Mouse (Mus musculus): ENCODE measurements around the gene Ccdc97.
"Not testable (repeated sequence)": the region's sequence is repeated elsewhere in the genome, so short reads cannot be mapped to it uniquely, and the experiment has no call there.

The Ccdc97 gene

GRCm38 (mm10) chr7:25718788-25719417, at the start of gene Ccdc97:
Ccdc97 (minus strand) TSS chr7:25719088.
- DNase-seq (ENCODE audit: low read depth) = peak; percentile 96

DNA sequence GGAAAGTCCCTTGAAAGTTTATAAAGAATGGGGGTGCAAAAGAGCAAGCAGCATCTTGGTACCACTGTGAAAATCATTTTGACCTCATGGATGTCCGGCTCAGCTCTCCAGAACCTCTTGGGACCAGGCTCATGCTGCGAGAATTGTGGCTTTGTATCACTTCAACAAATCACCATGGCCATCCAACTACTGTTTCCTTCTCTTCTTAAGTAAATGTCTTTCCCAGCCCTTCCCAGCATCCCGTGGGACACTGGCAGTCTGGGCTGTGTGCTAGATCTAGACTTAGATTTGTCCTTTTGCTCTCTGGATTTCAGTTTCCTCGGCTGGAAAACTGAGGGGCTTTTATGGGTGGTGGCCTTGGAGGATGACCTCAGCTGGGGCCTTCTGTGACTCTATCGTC, 49.3 kb upstream of the Ccdc97 start:
- no peak for DNase-seq (ENCODE audit: low read depth)

- DNase-seq (ENCODE audit: low read depth) = no peak
Measured at GRCm38 (mm10) chr7:25766108-25766507, 47.2 kb upstream of the Ccdc97 start.

- DNase-seq (ENCODE audit: low read depth) = no peak
Measured at GRCm38 (mm10) chr7:25764221-25764620, 45.3 kb upstream of the Ccdc97 start.

DNA sequence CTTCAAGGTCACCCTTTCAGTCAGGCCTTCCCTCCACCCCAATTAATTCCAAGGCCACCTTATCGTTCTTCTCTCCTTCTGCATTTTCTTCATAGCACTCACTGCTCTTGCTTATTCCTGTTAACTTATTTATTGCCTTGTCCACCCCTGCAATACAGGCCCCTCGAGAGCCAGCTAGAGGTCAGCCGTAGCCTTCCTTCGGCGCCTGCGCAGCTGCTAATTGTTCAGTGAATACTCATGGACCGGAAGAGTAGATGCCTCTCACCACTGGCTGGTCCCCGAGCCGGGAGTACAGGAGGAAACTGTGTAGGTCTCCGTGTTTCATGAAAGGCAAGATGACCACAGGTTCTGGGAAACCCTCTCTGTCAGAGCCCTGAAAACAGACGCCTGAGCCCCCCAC, 44.8 kb upstream of the Ccdc97 start:
- DNase-seq (ENCODE audit: low read depth) = no peak

GRCm38 (mm10) chr7:25761354-25761753, 42.5 kb upstream of the Ccdc97 start:
- no peak for DNase-seq (ENCODE audit: low read depth)

DNA sequence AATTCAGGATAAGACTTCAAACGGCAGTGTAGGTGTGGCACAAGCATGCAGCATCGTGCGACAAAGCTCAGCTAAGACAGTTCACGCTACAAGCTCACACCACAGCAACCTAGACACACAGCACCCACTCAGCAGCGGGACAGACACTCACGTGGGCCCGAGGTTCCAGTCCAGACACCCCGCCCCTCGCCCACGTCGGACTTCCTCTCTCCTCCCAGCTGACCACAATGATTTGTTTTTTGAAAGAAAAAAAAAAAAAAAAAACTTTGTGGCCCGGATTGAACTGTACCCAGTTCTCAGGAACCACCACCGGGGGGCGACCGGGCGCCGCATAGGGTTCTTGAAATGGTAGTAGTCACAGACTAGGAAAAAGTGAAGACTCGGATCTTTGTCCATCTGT, 37.1 kb upstream of the Ccdc97 start:
- peak; percentile 70 for DNase-seq (ENCODE audit: low read depth)

DNA sequence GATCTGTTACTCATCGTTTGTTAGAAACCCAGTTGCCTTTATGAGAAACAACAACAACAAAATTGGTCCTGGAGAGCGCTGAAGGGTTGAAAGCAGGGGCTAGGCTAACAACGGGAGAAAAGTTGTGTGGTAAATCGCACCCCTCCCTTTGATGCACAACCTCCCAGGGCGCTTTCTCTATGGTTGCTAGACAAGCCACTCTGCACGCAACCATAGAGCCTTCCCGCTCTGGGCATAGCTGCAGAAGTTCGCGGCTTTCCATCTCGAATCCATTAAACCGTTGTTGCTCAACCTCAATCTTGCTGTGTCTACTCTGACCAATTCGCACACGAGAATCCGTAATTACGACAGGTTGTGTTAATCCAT, 36.6 kb upstream of the Ccdc97 start:
- no peak for DNase-seq (ENCODE audit: low read depth)

GRCm38 (mm10) chr7:25754738-25755467, 36.0 kb upstream of the Ccdc97 start, which contains the start of gene Hnrnpul1:
Hnrnpul1 (minus strand) TSS chr7:25754757.
- DNase-seq (ENCODE audit: low read depth) = peak; percentile 98

- DNase-seq (ENCODE audit: low read depth) = no peak
Measured at GRCm38 (mm10) chr7:25754439-25754737, 35.5 kb upstream of the Ccdc97 start.

GRCm38 (mm10) chr7:25753643-25754438, 35.0 kb upstream of the Ccdc97 start:
- DNase-seq (ENCODE audit: low read depth) = no peak

- DNase-seq (ENCODE audit: low read depth) = no peak
Measured at GRCm38 (mm10) chr7:25753076-25753475, 34.2 kb upstream of the Ccdc97 start.

DNA sequence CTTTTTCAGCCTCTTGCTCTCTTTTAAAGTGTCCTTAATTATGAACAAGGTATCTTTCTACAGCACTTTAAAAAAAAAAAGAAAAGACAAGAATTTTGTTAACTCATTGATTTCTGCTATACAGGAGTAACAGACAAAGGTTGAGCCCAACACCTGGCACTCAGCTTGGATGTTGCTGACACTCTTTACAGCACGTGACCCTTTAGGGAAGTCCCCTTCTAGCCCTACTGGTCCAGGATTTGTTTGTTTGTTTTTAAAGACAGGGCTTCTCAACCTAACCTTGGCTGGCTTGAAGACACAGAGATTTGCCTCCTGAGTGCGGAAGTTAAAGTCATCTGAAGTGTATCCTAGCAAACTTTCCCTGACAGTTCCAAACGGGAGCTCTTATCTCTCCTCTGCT, 28.0 kb upstream of the Ccdc97 start:
- no peak for DNase-seq (ENCODE audit: low read depth)

DNA sequence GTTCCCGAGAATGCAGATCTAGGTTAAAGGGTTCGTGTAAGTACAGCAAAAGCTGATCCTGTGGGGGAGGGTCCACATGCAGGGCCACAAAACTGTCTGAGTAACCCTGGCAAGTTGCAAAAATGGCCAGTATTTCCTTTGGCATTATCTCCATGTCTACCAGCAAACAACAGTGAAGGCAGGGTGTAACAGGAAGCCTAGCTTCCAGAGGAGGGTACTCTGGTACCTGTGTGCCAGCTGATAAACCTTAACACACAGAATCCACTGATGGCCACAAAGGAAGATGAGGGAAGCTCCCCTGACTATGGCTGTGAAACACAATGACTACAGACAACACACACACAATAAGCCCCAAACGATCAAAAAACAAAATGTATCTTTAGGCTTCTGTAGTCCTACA, 19.4 kb upstream of the Ccdc97 start:
- no peak for DNase-seq (ENCODE audit: low read depth)

DNA sequence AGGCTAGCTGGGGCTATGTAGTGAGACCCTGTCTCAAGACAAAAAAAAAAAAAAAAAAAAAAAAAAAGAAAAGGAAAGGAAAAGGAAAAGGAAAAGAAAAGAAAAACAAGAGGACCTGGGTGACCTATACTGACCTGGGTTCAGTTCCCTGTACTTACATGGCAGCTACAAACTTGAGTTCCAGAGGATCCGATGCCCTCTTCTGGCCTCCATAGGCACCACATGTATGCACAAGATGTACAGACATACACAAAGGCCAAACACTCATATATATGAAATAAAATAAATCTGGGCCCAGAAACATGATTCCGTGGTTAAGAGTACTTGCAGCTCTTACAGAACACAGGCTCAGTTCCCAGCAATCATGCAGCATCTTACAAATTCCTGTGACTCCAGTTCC, 18.0 kb upstream of the Ccdc97 start:
- DNase-seq (ENCODE audit: low read depth) = no peak

- no peak for DNase-seq (ENCODE audit: low read depth)
Measured at GRCm38 (mm10) chr7:25734991-25735390, 16.1 kb upstream of the Ccdc97 start.

DNA sequence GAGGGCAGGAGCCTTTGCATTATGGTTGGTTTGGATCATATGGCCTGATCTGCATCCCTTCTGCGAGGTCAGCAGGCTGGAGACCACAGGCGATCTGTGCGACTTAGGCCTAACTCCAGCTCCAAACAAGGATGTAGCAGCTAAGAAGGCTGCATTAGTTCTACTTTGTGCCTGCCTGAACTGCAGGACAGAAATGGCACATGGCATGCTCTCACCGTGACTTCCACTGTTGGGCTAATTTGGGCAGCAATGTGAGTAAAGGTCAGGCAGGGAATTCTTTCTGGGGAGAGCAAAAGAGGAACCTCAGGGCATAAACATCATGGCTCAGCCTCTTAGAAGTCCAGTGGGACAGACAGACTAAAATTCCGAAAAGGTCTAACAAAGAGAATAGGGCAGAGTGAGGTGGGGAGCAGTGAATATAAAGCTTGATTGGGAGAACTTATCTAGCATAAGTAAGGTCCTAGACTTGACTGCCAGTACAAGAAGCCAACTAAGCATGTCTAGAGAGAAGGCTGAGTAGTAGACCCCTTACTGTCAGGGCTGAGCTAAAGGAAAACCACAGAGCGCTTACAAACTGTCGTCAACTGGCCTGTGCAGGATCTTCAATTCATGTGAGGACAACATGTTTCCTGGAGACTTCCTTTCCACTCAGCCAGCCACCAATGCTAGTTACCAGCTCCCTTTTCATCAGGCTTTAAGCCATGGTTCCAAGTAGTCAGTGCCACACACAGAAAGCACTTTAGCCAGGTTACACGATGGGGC, 12.6 kb upstream of the Ccdc97 start:
- no peak for DNase-seq (ENCODE audit: low read depth)

GRCm38 (mm10) chr7:25729862-25730261, 11.0 kb upstream of the Ccdc97 start:
- no peak for DNase-seq (ENCODE audit: low read depth)

DNA sequence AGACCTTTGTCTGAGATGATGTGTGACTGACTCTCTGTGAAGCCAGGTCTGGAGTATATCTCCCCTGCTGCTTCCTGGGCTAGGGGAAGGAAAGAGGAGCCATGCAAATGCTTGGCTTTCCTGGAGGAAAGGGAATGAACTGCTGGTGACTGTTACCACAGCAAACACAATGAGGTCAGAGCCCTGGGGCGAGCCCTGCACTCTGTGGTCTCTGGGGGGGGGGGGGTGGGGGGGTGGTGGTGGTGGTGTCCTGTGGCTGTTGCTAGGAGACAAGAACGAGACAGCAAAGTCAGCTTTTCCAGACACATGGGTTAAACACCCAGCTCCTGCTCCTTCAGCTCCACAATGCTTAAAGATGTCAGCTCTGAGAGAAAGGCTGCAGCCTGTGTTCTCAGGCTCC, 10.5 kb upstream of the Ccdc97 start:
- no peak for DNase-seq (ENCODE audit: low read depth)

GRCm38 (mm10) chr7:25727800-25728199, 8.9 kb upstream of the Ccdc97 start:
- DNase-seq (ENCODE audit: low read depth) = no peak

- no peak for DNase-seq (ENCODE audit: low read depth)
Measured at GRCm38 (mm10) chr7:25725886-25726285, 7.0 kb upstream of the Ccdc97 start.

DNA sequence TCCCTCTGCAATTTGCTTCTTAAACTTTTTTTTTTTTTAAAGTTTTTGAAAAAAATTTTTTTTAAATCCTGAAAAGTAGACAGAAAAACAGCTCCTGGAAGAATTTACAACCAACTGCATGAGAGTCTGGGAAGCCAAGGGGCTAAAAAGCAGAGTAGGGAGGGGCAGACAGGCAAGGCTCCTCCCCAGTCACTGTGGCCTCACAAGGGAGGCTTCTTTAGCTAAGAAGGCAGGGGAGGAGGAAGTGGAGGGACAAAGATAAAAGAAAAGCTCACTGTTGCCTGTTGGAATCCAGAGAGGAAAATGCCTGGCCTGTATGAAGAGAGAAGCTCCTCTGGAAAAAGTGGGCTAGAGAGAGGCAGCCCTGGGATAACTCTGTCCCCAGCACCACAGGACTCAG, 2.9 kb upstream of the Ccdc97 start:
- not testable (repeated sequence) for DNase-seq (ENCODE audit: low read depth)

DNA sequence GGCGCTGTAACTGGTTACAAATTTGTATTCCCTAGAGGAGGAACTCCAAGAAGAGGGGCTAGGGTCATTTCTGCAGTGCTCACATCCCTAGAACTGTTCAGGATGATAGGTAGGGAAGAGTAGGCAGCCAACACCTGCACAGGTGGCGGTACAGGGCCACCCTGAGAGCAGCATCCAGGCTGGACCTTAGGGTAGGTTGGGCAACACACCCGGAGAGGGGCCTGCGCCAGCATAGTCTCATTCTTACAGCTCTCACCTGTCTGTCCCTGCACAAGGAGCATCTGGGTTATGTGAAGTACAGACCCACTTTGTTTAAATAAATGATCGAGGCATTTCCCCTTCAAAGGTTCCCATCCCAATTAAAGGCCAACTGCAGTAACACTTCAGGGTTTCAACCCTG, 1.9 kb upstream of the Ccdc97 start:
- no peak for DNase-seq (ENCODE audit: low read depth)
